Mouse (Mus musculus): ENCODE measurements around the gene Olfm3. TPM values are rescaled to one million over a fixed set of nuclear protein-coding genes. Genes with fewer than 3 reads are reported as not detected.

Olfm3 gene
- polyA plus RNA-seq, 1 experiment from 2014 or later: not detected

DNA sequence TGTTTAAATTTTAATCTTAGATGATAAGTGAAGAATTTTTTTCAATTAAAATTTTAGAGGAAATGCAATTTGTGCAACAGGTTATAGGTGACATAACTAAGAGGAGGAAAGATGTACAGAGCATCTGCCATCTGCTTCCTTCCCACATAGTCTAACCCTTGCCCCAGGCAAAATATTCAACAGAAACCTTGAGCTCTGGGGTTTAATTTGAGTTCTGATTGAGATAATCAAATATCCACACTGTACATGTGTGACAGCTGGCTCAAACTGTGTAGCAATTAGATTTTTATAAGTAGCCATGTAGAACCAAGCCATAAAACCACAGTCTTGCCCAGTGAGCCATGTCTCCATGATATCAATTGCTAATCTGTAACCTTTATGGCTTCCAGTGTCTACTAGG is 179.1 kb downstream of the Olfm3 start:
- H3K4me1 ChIP-seq (ENCODE audit: insufficient read depth, low read depth, low read length): no peaks in the 10 kb centered on the region
- ATAC-seq: no peak
- H3K27me3 ChIP-seq (replicated peaks; ENCODE audit: insufficient read depth, low read length): no peaks in the 10 kb centered on the region
- H3K4me3 ChIP-seq (ENCODE audit: low read depth, low read length): no peak overlapping the region
- H3K9ac ChIP-seq (replicated peaks; ENCODE audit: low read depth): no peak overlapping the region
- no peak overlapping the region for H3K4me2 ChIP-seq (replicated peaks; ENCODE audit: low read depth, low read length)
- TF ChIP-seq CTCF (IDR thresholded peaks at IDR 0.05) (no peak), EP300 (IDR thresholded peaks at IDR 0.05) (no peak)
- no peaks in the 10 kb centered on the region for H3K36me3 ChIP-seq (ENCODE audit: insufficient read depth, low read length)
- H3K9me3 ChIP-seq (ENCODE audit: low read length): no peaks in the 10 kb centered on the region
- no peak for DNase-seq (ENCODE audit: low spot score)
- no peak overlapping the region for H3K27ac ChIP-seq (ENCODE audit: low read length)

DNA sequence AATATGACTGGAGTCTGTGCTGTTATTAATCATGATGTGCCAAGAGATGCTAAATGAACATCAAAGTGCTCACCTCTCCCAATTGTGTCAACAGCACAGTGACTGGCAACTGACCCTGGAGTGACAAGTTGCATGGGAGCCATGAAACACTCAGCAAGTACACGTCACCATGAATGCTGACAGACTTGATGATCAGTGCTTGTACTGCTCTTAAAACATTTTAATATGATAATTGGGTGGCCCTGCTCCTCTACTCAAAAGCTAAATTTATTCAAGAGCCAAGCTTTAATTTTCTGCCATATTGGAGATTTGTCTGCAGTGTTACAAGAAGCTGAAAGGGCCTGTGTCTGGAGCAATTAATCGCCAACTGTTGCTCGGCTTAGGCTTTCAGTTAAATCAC is 184.4 kb downstream of the Olfm3 start:
- Histone ChIP-seq H3K9me3 (ENCODE audit: low read length) (no peaks in the 10 kb centered on the region), H3K4me3 (ENCODE audit: low read depth, low read length) (no peak overlapping the region), H3K36me3 (ENCODE audit: insufficient read depth, low read length) (no peaks in the 10 kb centered on the region), H3K4me2 (replicated peaks; ENCODE audit: low read depth, low read length) (no peak overlapping the region), H3K9ac (replicated peaks; ENCODE audit: low read depth) (no peak overlapping the region), H3K27ac (ENCODE audit: low read length) (no peak overlapping the region), H3K4me1 (ENCODE audit: insufficient read depth, low read depth, low read length) (no peaks in the 10 kb centered on the region), H3K27me3 (replicated peaks; ENCODE audit: insufficient read depth, low read length) (no peaks in the 10 kb centered on the region)
- TF ChIP-seq EP300 (IDR thresholded peaks at IDR 0.05) (no peak), CTCF (IDR thresholded peaks at IDR 0.05) (no peak)
- ATAC-seq: no peak
- WGBS: 76% methylated on average over 3 of the region's 3 CpGs
- no peak for DNase-seq (ENCODE audit: low spot score)

GRCm38 (mm10) chr3:115090670-115091069 is 186.8 kb downstream of the Olfm3 start:
- H3K9ac ChIP-seq (replicated peaks; ENCODE audit: low read depth): no peak overlapping the region
- DNase-seq (ENCODE audit: low spot score): no peak
- no peak overlapping the region for H3K4me2 ChIP-seq (replicated peaks; ENCODE audit: low read depth, low read length)
- ATAC-seq: no peak
- H3K9me3 ChIP-seq (ENCODE audit: low read length): no peaks in the 10 kb centered on the region
- H3K27ac ChIP-seq (ENCODE audit: low read length): no peak overlapping the region
- H3K36me3 ChIP-seq (ENCODE audit: insufficient read depth, low read length): no peaks in the 10 kb centered on the region
- H3K4me1 ChIP-seq (ENCODE audit: insufficient read depth, low read depth, low read length): no peaks in the 10 kb centered on the region
- WGBS: 33% methylated on average over 2 of the region's 2 CpGs
- H3K4me3 ChIP-seq (ENCODE audit: low read depth, low read length): no peak overlapping the region
- no peaks in the 10 kb centered on the region for H3K27me3 ChIP-seq (replicated peaks; ENCODE audit: insufficient read depth, low read length)
- TF ChIP-seq EP300 (IDR thresholded peaks at IDR 0.05) (no peak), CTCF (IDR thresholded peaks at IDR 0.05) (no peak)

DNA sequence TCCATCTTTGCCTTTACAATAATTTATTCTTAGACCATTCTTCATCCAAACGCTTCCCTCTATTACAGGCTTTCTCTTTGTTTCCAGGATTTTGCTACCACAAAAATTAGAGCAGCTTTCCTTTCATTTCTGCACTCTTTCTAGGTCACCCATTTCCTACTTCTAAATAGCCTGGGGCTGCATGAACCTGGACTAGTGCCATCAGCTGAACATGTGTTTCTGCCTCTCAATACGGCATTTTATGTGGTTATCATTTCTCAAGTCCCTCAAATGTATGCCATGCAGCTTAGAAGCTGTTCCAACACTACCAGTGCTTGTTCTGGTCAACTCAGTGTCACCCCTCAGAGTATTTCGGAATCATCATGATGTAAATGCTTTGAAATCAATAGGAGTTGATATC is 191.6 kb downstream of the Olfm3 start:
- no peak overlapping the region for H3K27ac ChIP-seq (ENCODE audit: low read length)
- H3K9ac ChIP-seq (replicated peaks; ENCODE audit: low read depth): no peak overlapping the region
- no peaks in the 10 kb centered on the region for H3K9me3 ChIP-seq (ENCODE audit: low read length)
- no peak overlapping the region for H3K4me2 ChIP-seq (replicated peaks; ENCODE audit: low read depth, low read length)
- TF ChIP-seq CTCF (IDR thresholded peaks at IDR 0.05) (no peak), EP300 (IDR thresholded peaks at IDR 0.05) (no peak)
- no peak for ATAC-seq
- H3K4me1 ChIP-seq (ENCODE audit: insufficient read depth, low read depth, low read length): no peaks in the 10 kb centered on the region
- no peaks in the 10 kb centered on the region for H3K27me3 ChIP-seq (replicated peaks; ENCODE audit: insufficient read depth, low read length)
- no peak for DNase-seq (ENCODE audit: low spot score)
- WGBS: 54% methylated on average over 3 of the region's 3 CpGs
- no peak overlapping the region for H3K4me3 ChIP-seq (ENCODE audit: low read depth, low read length)
- no peaks in the 10 kb centered on the region for H3K36me3 ChIP-seq (ENCODE audit: insufficient read depth, low read length)

DNA sequence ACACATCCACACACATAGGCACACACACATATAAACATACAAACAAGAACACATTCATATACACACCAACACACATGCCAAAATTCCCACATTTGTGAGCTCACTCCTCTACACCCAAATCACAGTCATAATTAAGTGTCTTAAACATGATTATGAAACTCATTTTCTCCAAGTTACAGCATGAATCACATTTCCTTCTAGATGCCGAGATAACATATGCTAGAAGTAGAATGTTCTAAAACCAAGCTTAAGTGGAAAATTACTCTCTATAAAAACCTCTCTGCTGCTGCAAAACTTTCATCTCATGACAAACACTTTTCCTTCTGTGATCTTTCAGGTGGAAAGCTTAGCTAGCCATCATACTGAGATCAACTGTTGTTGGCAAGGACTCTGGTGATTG is 195.7 kb downstream of the Olfm3 start:
- Histone ChIP-seq H3K9ac (replicated peaks; ENCODE audit: low read depth) (no peak overlapping the region), H3K4me3 (ENCODE audit: low read depth, low read length) (no peak overlapping the region), H3K4me1 (ENCODE audit: insufficient read depth, low read depth, low read length) (no peaks in the 10 kb centered on the region), H3K27ac (ENCODE audit: low read length) (no peak overlapping the region), H3K27me3 (replicated peaks; ENCODE audit: insufficient read depth, low read length) (no peaks in the 10 kb centered on the region), H3K9me3 (ENCODE audit: low read length) (no peaks in the 10 kb centered on the region), H3K4me2 (replicated peaks; ENCODE audit: low read depth, low read length) (no peak overlapping the region), H3K36me3 (ENCODE audit: insufficient read depth, low read length) (no peaks in the 10 kb centered on the region)
- ATAC-seq: no peak
- WGBS: 75% methylated on average over 1 of the region's 1 CpGs
- TF ChIP-seq EP300 (IDR thresholded peaks at IDR 0.05): no peak
- no peak for TF ChIP-seq CTCF (IDR thresholded peaks at IDR 0.05)
- no peak for DNase-seq (ENCODE audit: low spot score)

DNA sequence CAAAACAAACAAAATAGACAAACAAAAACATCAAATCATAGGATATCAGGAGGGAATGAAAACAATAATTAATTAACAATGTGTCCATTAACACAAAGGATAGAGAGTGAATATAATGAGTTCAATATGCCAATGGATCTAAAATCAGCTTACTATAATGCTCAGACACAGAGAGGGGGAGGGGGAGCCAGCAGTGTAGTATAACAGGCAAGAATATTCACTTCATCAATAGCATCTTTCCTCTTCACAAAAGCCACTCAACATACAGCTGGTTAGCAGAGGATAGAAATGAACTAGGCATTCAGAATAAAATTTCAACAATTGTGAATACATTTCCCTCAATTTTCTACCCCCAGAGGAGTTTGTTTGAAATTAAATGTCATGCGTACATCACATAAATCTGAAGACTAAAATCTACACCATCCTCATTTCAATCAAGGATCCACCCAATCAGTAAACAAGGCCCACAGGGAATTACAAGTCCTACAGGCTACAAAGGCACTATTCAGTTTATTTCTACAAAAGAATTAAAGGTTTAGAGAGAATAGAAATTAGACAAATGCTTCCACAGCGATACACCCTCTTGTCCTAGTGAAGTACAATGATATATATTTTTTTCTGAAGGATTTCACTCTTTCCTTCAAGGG is 200.4 kb downstream of the Olfm3 start:
- Histone ChIP-seq H3K4me1 (ENCODE audit: insufficient read depth, low read depth, low read length) (no peaks in the 10 kb centered on the region), H3K9ac (replicated peaks; ENCODE audit: low read depth) (no peak overlapping the region), H3K4me2 (replicated peaks; ENCODE audit: low read depth, low read length) (no peak overlapping the region), H3K27ac (ENCODE audit: low read length) (no peak overlapping the region), H3K9me3 (ENCODE audit: low read length) (no peaks in the 10 kb centered on the region), H3K4me3 (ENCODE audit: low read depth, low read length) (no peak overlapping the region), H3K27me3 (replicated peaks; ENCODE audit: insufficient read depth, low read length) (no peaks in the 10 kb centered on the region), H3K36me3 (ENCODE audit: insufficient read depth, low read length) (no peaks in the 10 kb centered on the region)
- DNase-seq (ENCODE audit: low spot score) (no peak), ATAC-seq (no peak)
- TF ChIP-seq EP300 (IDR thresholded peaks at IDR 0.05) (no peak), CTCF (IDR thresholded peaks at IDR 0.05) (no peak)
- 78% methylated on average over 2 of the region's 2 CpGs for WGBS

Measured in lung, postnatal 0 days (tissue).